Mouse (Mus musculus) ES-Bruce4 (cell line): ENCODE results near the gene Tmem117.

ENCODE experiments used
- CTCF ChIP-seq: IDR thresholded peaks from one replicate; pipeline ENCODE4 v1.8.1; 2011; ENCODE audit warnings: low read depth, low read length
- EP300 ChIP-seq: IDR thresholded peaks from 2 replicates; pipeline ENCODE4 v1.6.1; 2011; ENCODE audit warnings: low read depth, low read length; ENCODE audit not compliant: insufficient read depth
- POLR2A ChIP-seq: IDR thresholded peaks from one replicate; pipeline ENCODE4 v1.8.1; 2011; ENCODE audit warnings: low read length; ENCODE audit not compliant: insufficient read depth

DNA sequence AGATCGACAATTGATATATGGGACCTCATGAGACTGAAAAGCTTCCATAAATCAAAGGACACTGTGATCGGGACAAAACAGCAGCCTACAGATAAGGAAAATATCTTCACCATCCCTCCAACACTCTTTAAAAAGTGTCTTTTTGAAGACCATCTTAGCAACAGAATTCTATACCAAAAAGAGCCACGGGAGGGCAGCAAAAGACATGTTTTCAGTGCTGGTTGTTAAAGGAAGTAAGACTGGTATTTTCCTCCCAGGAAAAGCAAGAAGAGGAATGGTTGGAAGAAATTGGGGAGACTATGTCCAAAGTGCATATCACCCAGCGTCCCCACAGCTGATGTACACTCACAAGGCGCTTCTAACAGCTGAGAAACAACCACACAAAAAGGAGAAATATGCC lies 93.7 kb downstream of the Tmem117 start:
- TF ChIP-seq POLR2A, result no peak
- TF ChIP-seq CTCF, result peak; percentile 19
- TF ChIP-seq EP300, result no peak
